Mouse (Mus musculus): ENCODE measurements around the gene Lemd2. TPM values are rescaled to one million over a fixed set of nuclear protein-coding genes. Genes with fewer than 3 reads are reported as not detected.

Gene Lemd2
- polyA plus RNA-seq, 1 experiment from 2014 or later, result 12.0 TPM

- H3K4me3 ChIP-seq (ENCODE audit: low read depth, low read length), result no peak overlapping the region
- 83% methylated on average over 6 of the region's 6 CpGs for WGBS
Measured at GRCm38 (mm10) chr17:27158439-27158838, 45.8 kb downstream of the Lemd2 start.

GRCm38 (mm10) chr17:27155752-27156151, 48.5 kb downstream of the Lemd2 start:
- WGBS, result 86% methylated on average over 8 of the region's 8 CpGs
- no peak for DNase-seq (ENCODE audit: low spot score)
- Histone ChIP-seq H3K9me3 (replicated peaks; ENCODE audit: control insufficient read depth, low read length) (no peaks in the 10 kb centered on the region), H3K4me2 (ENCODE audit: low read depth, low read length) (no peak overlapping the region), H3K27ac (replicated peaks; ENCODE audit: low read depth, low read length) (no peak overlapping the region), H3K9ac (replicated peaks; ENCODE audit: low read length) (no peak overlapping the region), H3K4me1 (ENCODE audit: control insufficient read depth, insufficient read depth, low read length) (no peaks in the 10 kb centered on the region; the same call in 1 of the 2 replicates), H3K36me3 (replicated peaks; ENCODE audit: control insufficient read depth, insufficient read depth, low read depth, low read length) (no peaks in the 10 kb centered on the region), H3K27me3 (ENCODE audit: control insufficient read depth, insufficient read depth, low read length) (no peaks in the 10 kb centered on the region), H3K4me3 (ENCODE audit: low read depth, low read length) (no peak overlapping the region)
- ATAC-seq (replicated peaks; ENCODE audit: insufficient number of reproducible peaks, low FRiP score, low TSS enrichment, low read depth), result no peak

More at GRCm38 (mm10) chr17:27158439-27158838, 45.8 kb downstream of the Lemd2 start:
- H3K4me2 ChIP-seq (ENCODE audit: low read depth, low read length), result no peak overlapping the region
- H3K4me1 ChIP-seq (ENCODE audit: control insufficient read depth, insufficient read depth, low read length), result no peaks in the 10 kb centered on the region; the same call in 1 of the 2 replicates
- H3K36me3 ChIP-seq (replicated peaks; ENCODE audit: control insufficient read depth, insufficient read depth, low read depth, low read length), result no peaks in the 10 kb centered on the region
- H3K27me3 ChIP-seq (ENCODE audit: control insufficient read depth, insufficient read depth, low read length), result no peaks in the 10 kb centered on the region
- no peak overlapping the region for H3K27ac ChIP-seq (replicated peaks; ENCODE audit: low read depth, low read length)
- no peak for ATAC-seq (replicated peaks; ENCODE audit: insufficient number of reproducible peaks, low FRiP score, low TSS enrichment, low read depth)
- H3K9ac ChIP-seq (replicated peaks; ENCODE audit: low read length), result no peak overlapping the region
- no peaks in the 10 kb centered on the region for H3K9me3 ChIP-seq (replicated peaks; ENCODE audit: control insufficient read depth, low read length)
- no peak for DNase-seq (ENCODE audit: low spot score)

DNA sequence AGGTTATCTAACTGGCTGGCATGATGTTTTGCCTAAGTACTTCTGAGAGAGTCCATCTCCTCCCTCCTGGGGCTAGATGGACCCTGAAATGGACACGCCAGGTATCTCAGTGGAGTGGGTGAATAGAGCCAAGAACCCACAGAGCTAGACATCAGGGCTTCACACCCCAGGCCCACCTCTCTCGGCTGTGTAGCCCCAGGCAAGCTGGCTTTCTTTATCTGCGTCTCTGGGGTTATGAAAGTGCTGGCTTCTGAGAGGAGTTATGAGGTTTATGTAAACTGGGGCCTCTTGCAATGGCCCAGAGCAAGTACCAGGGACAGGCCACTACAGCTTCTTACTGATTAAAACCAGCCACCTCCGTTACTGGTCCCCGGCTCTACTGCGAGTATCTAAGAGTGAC, 49.4 kb downstream of the Lemd2 start:
- H3K9me3 ChIP-seq (replicated peaks; ENCODE audit: control insufficient read depth, low read length), result no peaks in the 10 kb centered on the region
- no peak for DNase-seq (ENCODE audit: low spot score)
- 71% methylated on average over 6 of the region's 6 CpGs for WGBS
- H3K9ac ChIP-seq (replicated peaks; ENCODE audit: low read length), result no peak overlapping the region
- no peaks in the 10 kb centered on the region; the same call in 1 of the 2 replicates for H3K4me1 ChIP-seq (ENCODE audit: control insufficient read depth, insufficient read depth, low read length)
- H3K4me2 ChIP-seq (ENCODE audit: low read depth, low read length), result no peak overlapping the region
- ATAC-seq (replicated peaks; ENCODE audit: insufficient number of reproducible peaks, low FRiP score, low TSS enrichment, low read depth), result no peak
- no peaks in the 10 kb centered on the region for H3K27me3 ChIP-seq (ENCODE audit: control insufficient read depth, insufficient read depth, low read length)
- H3K36me3 ChIP-seq (replicated peaks; ENCODE audit: control insufficient read depth, insufficient read depth, low read depth, low read length), result no peaks in the 10 kb centered on the region
- no peak overlapping the region for H3K4me3 ChIP-seq (ENCODE audit: low read depth, low read length)
- H3K27ac ChIP-seq (replicated peaks; ENCODE audit: low read depth, low read length), result no peak overlapping the region

DNA sequence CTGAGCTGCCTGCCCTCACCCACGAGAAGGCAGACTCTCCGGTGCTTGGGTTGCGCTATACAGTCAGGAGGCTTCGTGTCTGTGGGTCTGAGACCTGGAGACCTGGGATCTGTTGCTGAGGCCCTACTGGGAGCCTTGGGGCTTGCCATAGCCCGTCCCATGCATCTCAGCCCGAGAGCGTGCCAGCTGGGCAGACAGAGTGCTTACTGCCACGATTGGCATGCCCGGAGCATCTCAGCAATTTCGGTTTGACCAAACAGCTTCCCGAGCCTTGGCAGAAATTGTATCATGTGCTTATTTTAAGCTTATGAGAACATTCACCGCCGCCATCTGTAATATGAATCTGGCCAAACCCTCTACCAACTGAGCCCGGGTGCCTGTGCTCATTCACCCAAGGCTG, 50.0 kb downstream of the Lemd2 start:
- no peaks in the 10 kb centered on the region for H3K27me3 ChIP-seq (ENCODE audit: control insufficient read depth, insufficient read depth, low read length)
- H3K9me3 ChIP-seq (replicated peaks; ENCODE audit: control insufficient read depth, low read length), result no peaks in the 10 kb centered on the region
- H3K36me3 ChIP-seq (replicated peaks; ENCODE audit: control insufficient read depth, insufficient read depth, low read depth, low read length), result no peaks in the 10 kb centered on the region
- 87% methylated on average over 14 of the region's 14 CpGs for WGBS
- no peaks in the 10 kb centered on the region; the same call in 1 of the 2 replicates for H3K4me1 ChIP-seq (ENCODE audit: control insufficient read depth, insufficient read depth, low read length)
- no peak overlapping the region for H3K27ac ChIP-seq (replicated peaks; ENCODE audit: low read depth, low read length)
- ATAC-seq (replicated peaks; ENCODE audit: insufficient number of reproducible peaks, low FRiP score, low TSS enrichment, low read depth), result no peak
- no peak overlapping the region for H3K4me2 ChIP-seq (ENCODE audit: low read depth, low read length)
- H3K9ac ChIP-seq (replicated peaks; ENCODE audit: low read length), result no peak overlapping the region; the same call in 1 of the 2 replicates
- no peak overlapping the region for H3K4me3 ChIP-seq (ENCODE audit: low read depth, low read length)
- no peak for DNase-seq (ENCODE audit: low spot score)

DNA sequence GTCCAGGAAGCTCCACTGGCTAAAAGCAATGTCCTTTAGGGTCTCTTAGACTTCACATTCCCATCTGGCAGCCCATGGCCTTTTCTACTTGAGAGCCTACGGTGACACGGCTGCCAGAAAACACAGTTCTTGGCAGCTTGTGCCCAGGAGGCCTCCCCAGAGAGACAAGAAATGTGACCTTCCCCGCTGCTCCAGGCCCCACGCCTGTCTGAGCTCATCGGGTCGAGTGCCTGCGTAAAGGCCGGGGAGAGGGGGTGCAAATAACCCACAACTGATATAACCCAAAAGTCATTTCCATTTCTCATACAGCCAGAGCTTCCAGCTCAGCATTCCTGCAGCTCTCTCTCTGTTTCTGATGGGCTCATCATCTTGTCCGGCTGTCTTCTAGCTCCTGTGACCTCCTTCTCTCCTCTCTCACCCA, 50.5 kb downstream of the Lemd2 start:
- no peak overlapping the region for H3K4me3 ChIP-seq (ENCODE audit: low read depth, low read length)
- no peak overlapping the region for H3K27ac ChIP-seq (replicated peaks; ENCODE audit: low read depth, low read length)
- no peaks in the 10 kb centered on the region for H3K27me3 ChIP-seq (ENCODE audit: control insufficient read depth, insufficient read depth, low read length)
- 58% methylated on average over 9 of the region's 9 CpGs for WGBS
- H3K9ac ChIP-seq (replicated peaks; ENCODE audit: low read length), result no peak overlapping the region; the same call in 1 of the 2 replicates
- no peak for ATAC-seq (replicated peaks; ENCODE audit: insufficient number of reproducible peaks, low FRiP score, low TSS enrichment, low read depth)
- H3K36me3 ChIP-seq (replicated peaks; ENCODE audit: control insufficient read depth, insufficient read depth, low read depth, low read length), result no peaks in the 10 kb centered on the region
- no peaks in the 10 kb centered on the region for H3K9me3 ChIP-seq (replicated peaks; ENCODE audit: control insufficient read depth, low read length)
- no peaks in the 10 kb centered on the region; the same call in 1 of the 2 replicates for H3K4me1 ChIP-seq (ENCODE audit: control insufficient read depth, insufficient read depth, low read length)
- DNase-seq (ENCODE audit: low spot score), result no peak
- no peak overlapping the region for H3K4me2 ChIP-seq (ENCODE audit: low read depth, low read length)

DNA sequence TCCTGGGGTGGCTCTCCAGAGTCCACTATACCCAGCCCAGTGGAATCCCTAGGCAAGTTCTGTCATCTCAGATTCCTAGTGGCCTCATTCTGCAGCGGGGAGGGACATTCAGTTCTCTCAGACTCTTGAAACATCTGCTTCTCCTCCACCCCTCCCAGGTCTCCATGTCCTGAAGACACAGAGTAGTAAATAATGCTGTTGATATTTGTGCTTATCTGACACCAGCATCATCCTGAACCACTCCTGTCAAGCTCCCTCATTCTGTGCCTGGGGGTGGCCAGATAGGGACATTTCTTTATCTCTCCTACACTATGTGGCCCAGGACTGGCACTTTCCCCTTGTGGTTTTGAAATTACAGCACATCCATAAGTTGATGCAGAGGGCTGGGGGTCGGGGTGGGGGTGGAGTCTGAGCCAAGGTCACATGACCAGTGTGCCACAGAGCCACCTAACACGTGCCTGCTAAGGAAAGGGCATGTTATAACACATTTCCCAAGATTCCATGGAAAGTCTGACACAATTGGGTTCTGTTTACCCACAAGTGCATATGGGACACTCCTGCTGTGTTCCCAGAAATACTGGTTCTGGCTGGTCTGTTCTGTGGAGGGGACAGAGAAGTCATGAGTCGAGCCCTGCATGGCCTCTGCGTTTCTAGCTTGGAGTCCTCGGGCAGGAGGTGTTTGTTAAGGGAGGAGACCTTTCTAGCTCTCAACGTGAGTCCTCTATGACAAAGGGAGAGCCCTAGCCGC, 51.1 kb downstream of the Lemd2 start:
- Histone ChIP-seq H3K4me3 (ENCODE audit: low read depth, low read length) (no peak overlapping the region), H3K36me3 (replicated peaks; ENCODE audit: control insufficient read depth, insufficient read depth, low read depth, low read length) (no peaks in the 10 kb centered on the region), H3K9me3 (replicated peaks; ENCODE audit: control insufficient read depth, low read length) (no peaks in the 10 kb centered on the region), H3K27me3 (ENCODE audit: control insufficient read depth, insufficient read depth, low read length) (no peaks in the 10 kb centered on the region), H3K9ac (replicated peaks; ENCODE audit: low read length) (no peak overlapping the region), H3K4me2 (ENCODE audit: low read depth, low read length) (no peak overlapping the region), H3K4me1 (ENCODE audit: control insufficient read depth, insufficient read depth, low read length) (no peaks in the 10 kb centered on the region; the same call in 1 of the 2 replicates), H3K27ac (replicated peaks; ENCODE audit: low read depth, low read length) (no peak overlapping the region)
- WGBS, result 67% methylated on average over 8 of the region's 8 CpGs
- ATAC-seq (replicated peaks; ENCODE audit: insufficient number of reproducible peaks, low FRiP score, low TSS enrichment, low read depth) (no peak), DNase-seq (ENCODE audit: low spot score) (no peak)

GRCm38 (mm10) chr17:27151411-27151810, 52.9 kb downstream of the Lemd2 start:
- DNase-seq (ENCODE audit: low spot score), result no peak
- Histone ChIP-seq H3K36me3 (replicated peaks; ENCODE audit: control insufficient read depth, insufficient read depth, low read depth, low read length) (no peaks in the 10 kb centered on the region), H3K4me1 (ENCODE audit: control insufficient read depth, insufficient read depth, low read length) (no peaks in the 10 kb centered on the region; the same call in 1 of the 2 replicates), H3K4me3 (ENCODE audit: low read depth, low read length) (no peak overlapping the region), H3K9me3 (replicated peaks; ENCODE audit: control insufficient read depth, low read length) (no peaks in the 10 kb centered on the region), H3K27ac (replicated peaks; ENCODE audit: low read depth, low read length) (no peak overlapping the region), H3K4me2 (ENCODE audit: low read depth, low read length) (no peak overlapping the region), H3K9ac (replicated peaks; ENCODE audit: low read length) (no peak overlapping the region), H3K27me3 (ENCODE audit: control insufficient read depth, insufficient read depth, low read length) (no peaks in the 10 kb centered on the region)
- no peak for ATAC-seq (replicated peaks; ENCODE audit: insufficient number of reproducible peaks, low FRiP score, low TSS enrichment, low read depth)
- 65% methylated on average over 8 of the region's 8 CpGs for WGBS

- Histone ChIP-seq H3K36me3 (replicated peaks; ENCODE audit: control insufficient read depth, insufficient read depth, low read depth, low read length) (no peaks in the 10 kb centered on the region), H3K9me3 (replicated peaks; ENCODE audit: control insufficient read depth, low read length) (no peaks in the 10 kb centered on the region), H3K4me1 (ENCODE audit: control insufficient read depth, insufficient read depth, low read length) (no peaks in the 10 kb centered on the region; the same call in 1 of the 2 replicates), H3K9ac (replicated peaks; ENCODE audit: low read length) (no peak overlapping the region), H3K4me2 (ENCODE audit: low read depth, low read length) (no peak overlapping the region), H3K4me3 (ENCODE audit: low read depth, low read length) (no peak overlapping the region), H3K27ac (replicated peaks; ENCODE audit: low read depth, low read length) (no peak overlapping the region), H3K27me3 (ENCODE audit: control insufficient read depth, insufficient read depth, low read length) (no peaks in the 10 kb centered on the region)
- WGBS, result 69% methylated on average over 7 of the region's 7 CpGs
- ATAC-seq (replicated peaks; ENCODE audit: insufficient number of reproducible peaks, low FRiP score, low TSS enrichment, low read depth) (no peak), DNase-seq (ENCODE audit: low spot score) (no peak)
Measured at GRCm38 (mm10) chr17:27150871-27151270, 53.4 kb downstream of the Lemd2 start.

All from embryonic facial prominence, embryonic 11.5 days (tissue).